Mouse (Mus musculus): ENCODE data around the gene Rln3.

Rln3 gene

DNA sequence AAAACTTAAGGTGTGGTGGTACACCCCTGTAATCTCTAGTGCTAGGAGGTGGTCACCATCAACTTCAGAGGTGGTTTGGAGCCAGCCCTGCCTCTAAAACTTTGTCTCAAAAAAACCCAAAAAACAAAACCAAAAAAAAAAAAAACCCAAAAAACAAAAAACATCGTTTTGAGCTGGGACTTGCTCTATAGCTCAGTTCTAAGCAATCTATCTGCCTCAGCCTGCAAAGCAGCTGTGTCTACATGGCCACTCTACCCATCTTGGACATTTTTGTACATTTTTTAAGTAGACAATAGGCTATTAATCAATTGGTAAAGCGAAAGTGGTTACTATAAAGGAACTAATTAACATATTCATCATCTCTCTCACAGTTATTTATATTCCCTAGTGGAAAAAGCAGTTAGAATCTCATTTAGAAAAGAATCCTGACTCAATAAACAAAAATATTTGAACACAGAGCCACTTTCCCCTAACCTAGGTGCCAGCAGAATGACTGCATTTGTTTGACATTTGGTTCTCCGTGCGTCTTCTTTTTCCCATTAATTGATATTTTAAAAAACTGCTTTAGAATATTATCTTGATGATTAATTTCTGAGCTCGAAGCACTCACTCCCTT lies 20.8 kb upstream of the Rln3 start:
- DNase-seq (ENCODE audit: extremely low spot score, low read depth, low spot score) = no peak

DNA sequence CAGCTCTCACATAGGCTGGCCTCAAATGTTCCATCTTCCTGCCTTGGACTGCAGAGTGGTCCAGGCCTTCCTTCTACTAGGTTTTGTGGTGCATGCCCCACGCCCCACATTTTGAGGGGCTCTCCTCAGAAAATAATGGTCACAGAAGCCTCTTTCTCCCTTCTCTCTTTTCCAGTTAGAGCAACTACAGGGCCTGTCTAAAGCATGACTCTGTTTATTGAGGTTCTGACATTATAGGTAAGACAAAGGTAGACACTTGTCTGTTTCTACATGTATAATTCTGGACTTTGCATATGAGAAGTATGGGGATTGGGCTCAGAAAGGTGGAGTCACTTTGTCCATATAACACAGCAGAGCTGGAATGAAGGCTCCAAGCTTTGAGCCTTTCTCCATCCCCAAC lies 20.2 kb upstream of the Rln3 start, which contains the start of gene Gm10643:
Gene Gm10643, minus strand, starts transcription at position 101 of the 400 bp plus-strand sequence.
- no peak for DNase-seq (ENCODE audit: extremely low spot score, low read depth, low spot score)

DNA sequence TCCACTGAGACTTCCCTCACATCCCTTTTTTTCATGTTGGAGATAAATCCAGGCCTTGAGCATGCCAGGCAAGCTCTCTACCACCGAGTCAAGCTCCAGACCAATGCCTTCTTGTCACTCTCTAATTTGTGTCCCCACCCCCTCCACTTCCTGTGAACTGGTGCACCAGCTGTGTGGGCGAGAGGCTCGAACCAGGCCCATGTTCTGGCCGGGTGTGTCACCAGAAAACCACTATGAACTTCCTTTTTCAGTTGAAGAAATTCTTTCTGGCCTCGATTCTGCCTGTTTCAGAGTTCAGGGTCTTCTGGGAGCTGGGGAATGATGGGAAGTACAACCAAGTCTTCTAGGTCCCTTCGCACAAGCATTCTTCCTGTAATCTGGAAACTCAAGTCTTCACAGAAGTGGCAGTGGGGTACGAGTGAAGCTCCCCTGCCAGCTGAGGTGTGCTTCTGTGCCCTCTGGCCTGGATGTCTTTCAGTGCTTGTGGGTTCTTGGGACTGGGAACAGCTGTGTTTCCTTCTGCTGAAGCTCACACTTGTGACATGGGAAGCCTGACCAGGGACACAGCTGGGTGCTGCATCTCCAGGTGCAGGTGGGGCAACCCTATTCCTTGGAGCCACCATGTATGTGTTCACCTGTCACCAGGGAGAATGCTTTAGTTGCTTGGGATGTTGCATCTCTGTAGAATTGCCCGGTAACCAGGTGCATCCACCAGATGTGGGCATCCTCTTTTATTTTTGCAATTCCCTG lies 19.2 kb upstream of the Rln3 start:
- DNase-seq (ENCODE audit: extremely low spot score, low read depth, low spot score) = no peak

DNA sequence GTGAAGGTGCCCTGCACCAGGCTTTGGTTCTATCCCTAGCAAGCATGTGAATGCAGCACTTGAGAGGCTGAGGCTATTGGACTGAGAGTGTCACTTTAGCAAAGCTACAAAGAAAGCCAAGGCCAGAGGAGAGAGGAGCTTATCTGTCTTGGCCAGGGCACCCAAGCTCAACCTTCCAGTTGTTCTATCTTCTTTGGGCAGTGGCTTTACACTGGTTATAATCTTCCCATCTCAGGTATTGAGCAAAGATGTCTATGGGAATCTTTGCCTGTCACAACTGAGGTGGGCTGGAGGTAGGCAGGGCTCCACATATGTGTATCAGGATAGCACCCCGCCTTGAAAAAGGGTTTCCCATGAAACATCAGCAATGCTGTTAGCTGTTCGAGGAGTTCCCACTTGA lies 15.4 kb upstream of the Rln3 start:
- DNase-seq (ENCODE audit: extremely low spot score, low read depth, low spot score) = no peak

DNA sequence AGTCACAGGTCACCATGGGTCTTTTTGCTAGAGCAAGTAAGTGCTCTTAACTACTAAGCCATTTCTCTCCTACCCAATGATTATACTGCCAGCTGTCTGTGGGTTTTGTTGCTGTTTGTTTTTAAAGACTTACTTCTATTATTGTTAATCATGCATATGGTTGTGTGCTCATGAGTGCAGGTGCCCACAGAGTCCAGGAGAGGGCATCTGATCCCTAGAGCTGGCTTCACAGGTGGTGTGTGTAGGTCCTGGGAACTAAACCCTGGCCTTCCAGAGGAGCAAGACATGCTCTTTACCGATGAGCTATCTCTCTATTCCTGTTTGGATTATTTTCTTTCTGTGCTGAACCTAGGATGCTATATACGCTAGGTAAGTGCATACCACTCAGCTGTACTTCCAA lies 14.4 kb upstream of the Rln3 start:
- no peak for DNase-seq (ENCODE audit: extremely low spot score, low read depth, low spot score)

DNA sequence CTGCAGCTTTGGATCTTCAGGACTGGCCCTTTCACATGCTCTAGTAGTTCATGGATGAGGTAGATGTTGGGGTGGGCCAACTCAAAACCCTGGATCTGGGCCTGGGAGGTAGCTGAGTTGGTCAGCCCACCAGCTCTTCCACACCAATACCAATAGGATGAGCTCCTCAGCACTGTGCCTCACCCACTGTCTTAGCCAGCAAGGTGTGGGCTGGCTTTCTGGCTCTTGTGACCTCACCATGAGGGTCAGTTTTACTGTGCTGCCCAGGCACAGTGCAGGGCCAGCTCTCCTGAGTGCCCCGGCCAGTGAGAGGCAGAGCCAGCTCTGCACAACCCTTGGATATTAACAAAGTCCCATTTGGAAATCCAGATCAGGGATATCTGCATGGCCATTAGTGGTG lies 13.0 kb upstream of the Rln3 start:
- DNase-seq (ENCODE audit: extremely low spot score, low read depth, low spot score) = no peak

DNA sequence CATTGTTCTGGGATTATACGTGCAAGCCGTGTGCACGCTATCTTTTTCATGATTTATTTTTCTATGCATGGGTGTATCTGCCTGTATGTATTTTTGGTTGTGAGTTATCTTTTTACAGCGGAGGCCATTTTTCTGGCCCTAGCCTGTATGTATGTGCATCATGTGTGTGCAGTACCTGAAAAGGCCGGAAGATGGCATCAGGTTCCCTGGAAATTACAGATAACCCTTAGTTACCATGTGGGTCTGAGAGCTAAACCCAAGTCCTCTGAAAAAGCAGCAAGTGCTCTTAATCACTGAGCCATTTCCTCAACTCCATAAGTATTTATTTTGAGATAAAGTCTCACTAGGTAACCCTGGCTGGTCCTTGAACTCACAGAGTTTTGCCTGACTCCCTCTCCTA lies 8.4 kb upstream of the Rln3 start:
- no peak for DNase-seq (ENCODE audit: extremely low spot score, low read depth, low spot score)

DNA sequence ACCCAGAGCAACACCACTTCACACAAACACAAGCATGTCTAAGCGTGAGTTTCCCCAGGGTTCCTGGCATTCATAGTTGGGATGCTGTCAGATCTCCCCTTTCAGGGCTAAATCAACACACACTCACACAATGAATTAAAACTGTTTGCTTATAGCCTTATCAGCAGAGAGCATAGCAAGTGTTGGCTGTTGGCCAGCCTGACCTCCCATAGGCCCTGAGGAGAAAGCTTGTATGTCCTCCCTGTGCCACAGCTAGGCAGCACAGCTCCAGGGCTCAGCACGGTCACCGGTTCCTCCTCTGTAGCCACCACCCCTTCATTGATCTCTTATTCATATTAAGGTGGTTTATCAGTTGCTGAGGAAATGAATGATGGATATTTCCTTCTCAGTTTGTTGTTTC lies 7.9 kb upstream of the Rln3 start:
- no peak for DNase-seq (ENCODE audit: extremely low spot score, low read depth, low spot score)

DNA sequence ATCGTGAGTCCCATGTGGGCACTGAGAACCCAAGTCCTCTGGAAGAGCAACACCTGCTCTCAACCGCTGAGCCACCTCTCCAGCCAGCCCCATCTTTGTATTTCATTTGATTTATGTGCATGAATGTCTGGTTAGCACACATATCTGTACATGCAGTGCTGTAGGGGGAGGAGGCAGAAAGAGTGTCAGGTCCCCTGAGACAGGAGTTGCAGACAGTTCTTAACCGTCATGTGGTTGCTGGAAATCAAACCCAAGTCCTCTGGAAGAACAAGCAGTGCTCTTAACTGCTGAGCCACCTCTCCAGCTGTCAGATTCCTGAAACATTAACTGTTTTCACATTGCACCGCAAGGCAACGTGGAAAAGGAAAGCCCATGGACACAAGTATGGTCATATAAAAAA lies 3.4 kb upstream of the Rln3 start:
- DNase-seq (ENCODE audit: extremely low spot score, low read depth, low spot score) = no peak

DNA sequence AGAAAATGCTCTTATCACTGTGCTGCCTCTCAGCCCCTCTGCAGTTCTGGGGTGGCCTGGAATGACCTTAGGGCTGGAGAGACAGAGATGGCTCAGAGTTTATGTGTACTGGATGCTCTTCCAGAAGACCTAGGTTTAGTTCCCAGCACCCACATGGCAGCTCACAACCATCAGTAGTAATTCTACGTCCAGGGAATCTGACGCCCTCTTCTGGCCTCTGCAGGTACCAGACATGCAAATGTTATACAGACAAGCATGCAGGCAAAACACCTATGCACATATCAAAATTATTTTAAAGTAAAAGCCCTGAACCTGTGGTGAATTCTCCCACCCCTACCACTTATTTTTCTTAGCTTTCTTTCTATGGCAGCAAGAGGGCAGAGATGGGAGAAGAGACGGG lies 1.7 kb upstream of the Rln3 start:
- DNase-seq (ENCODE audit: extremely low spot score, low read depth, low spot score) = no peak

DNA sequence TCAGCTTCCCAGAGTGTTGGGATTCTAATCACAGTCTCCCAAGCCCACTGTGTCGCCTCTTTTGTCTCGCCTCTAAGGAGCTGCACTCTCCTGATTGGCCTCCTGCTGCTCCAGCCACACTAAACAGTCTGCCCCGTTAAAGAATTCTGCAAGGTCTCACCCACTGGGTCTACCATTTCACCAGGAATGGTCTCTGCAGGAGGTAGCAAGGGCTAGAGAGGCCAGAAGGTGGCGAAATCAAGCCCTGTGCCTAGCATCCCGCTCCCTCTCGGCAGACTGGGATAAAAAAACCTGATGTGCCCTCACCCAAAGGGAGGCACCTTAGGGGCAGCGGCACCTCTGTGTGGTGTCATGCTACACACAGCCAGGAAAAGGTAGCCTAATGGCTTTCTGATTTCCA lies 697 bp downstream of the Rln3 start:
- DNase-seq (ENCODE audit: extremely low spot score, low read depth, low spot score) = no peak

DNA sequence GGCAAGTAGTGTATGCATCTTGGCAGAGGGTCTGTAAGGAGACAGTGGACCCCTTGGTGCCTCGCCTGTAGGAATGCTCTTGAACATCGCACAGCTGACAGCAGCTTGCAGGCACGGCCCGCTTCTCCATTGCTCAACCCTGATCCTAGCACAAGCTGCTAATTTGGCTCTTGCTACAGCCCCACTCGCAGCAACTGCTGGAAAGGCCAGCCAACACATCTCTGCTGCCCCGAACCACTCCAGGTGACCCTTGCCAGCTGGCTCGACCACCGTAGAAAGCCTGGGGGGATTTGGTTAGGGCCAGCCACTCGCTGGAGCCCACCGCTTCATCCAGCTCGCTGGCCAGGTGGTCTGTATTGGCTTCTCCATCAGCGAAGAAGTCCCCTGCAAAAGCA lies 1.9 kb downstream of the Rln3 start:
- no peak for DNase-seq (ENCODE audit: extremely low spot score, low read depth, low spot score)

DNA sequence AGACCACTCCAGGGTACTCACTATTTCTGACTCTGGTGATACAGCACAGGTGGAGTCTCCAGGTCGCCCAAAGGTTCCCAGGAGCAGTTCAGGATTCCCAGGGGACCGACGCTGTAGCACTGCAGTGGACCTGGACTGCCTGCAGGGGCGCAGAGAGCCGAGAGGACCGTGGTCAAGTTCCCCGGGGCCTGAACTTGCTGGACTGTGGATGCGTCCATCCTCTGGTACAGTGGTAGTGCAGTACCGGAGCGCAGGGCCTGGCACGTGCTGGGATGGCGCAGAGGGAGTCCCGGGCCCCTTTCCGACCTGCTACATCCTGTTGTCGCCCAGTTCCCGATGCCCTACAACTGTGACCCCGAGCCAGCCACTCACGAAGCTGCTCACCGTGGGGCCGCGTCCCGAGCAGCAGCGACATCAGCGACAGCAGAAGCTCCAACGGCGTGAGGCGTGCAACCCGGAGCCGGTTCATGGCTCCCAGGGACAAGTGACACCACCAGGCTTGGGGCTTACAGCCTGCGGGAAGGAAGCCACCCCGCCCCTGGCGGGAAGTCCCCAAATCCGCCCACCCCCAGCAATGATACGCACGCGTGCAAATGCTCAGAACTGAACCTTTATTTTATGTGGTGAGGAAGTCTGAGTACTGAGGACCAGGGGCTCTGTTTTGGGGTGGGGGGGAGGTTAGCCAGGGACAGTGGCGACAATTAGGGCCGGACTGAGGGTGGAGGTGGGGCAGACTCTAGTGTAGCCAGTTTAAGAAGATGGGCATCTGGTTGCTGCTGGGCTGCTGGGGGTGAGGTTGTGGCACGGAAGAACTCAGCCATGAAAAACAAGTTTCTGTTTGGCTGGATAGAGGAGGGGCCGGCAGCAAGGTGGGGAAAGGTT lies 2.5 kb downstream of the Rln3 start, which contains the start of gene Il27ra:
Gene Il27ra, minus strand, starts transcription at position 524 of the 882 bp plus-strand sequence.
- no peak for DNase-seq (ENCODE audit: extremely low spot score, low read depth, low spot score)

DNA sequence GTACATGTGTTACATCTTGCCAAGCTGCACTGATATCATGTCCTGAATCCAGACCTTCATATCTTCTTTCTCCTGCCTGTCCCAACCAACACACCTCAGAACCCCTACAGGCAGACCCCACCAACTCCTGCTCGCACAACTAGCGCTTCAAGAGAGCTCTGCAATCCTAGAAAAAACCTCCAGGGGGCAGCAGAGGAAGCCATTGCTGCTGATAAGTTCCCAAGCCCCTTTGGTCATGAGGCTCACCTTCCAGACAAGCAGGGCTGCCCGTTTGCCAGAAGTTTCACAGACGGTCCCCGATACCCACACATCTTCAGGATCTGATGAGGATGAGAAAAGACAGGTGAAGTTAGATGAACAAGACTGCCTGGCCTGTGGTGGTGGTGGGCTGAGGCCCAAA lies 5.8 kb downstream of the Rln3 start:
- peak; percentile 66 for DNase-seq (ENCODE audit: extremely low spot score, low read depth, low spot score)

DNA sequence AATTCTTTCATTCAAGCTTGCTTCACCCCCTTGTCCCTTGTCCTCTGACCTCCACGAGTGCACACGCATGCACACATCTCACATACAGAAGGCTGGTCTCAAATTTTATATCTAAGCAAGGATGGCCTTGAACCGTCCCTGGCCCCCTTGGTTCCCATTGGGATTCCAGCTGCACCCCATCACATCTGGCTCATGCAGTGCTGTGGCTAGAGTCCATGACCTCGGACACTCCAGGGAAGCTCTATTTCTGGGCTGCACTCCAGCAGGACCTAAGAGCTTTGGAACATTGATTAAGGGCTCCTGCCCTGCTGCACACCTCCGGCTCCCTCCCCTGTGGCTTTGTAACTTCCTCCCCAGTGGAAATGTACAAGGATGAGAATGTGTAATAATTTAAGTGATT lies 6.8 kb downstream of the Rln3 start:
- no peak for DNase-seq (ENCODE audit: extremely low spot score, low read depth, low spot score)

DNA sequence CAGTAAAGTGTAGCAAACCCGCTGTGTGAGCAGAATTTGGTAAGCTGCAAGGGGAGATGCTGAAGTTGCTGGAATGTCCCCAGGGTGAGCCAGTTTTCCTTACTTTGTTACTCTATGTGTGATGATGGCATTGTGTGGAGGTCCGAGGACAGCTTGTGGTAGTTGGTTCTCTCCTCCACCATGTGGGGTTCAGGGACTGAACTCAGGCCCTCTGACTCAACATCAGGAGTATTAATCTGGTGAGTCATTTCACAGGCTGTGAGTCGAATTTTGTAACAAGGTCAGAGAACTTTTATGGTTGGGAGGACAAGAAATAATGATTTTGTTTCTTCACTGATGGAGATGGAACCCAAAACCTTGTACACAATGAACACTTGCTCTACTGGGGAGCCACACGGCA lies 12.0 kb downstream of the Rln3 start:
- DNase-seq (ENCODE audit: extremely low spot score, low read depth, low spot score) = no peak

DNA sequence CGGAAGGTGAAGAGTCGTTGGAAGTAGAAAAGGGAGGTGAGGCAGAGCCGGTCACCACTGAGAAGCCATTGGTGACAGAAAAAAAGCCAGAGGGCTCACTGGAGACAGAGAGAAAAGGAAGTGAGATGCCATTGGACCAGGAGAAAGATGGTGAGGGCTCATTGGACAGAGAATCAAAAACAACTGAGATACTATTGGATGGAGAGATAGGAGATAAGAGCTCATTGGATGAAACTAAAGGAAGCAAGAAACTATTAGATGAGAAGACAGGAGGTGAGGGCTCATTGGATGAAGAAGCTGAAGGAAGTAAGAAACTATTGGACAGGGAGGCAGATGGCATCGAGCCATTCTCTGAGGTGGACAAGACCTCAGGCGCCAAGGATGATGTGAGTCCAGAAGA lies 15.5 kb downstream of the Rln3 start:
- no peak for DNase-seq (ENCODE audit: extremely low spot score, low read depth, low spot score)

DNA sequence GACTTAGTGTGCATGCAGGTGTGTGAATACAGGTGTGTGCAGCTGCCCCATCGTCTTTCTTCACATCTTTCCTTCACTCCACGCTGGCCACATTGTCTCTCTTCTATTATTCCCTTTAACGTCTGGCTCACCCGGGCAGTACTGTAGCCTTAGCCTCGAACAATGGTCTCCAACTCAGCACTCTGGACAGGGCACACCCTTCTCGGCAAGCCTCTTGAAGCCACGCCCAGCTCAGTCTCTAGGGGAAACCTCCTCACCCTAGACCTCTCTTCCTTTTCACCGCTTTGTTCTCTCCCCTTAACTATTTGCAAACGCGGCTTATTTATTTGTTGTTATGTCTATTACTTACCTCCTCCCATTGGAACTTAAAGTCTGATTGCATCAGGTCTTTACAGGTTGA lies 17.4 kb downstream of the Rln3 start:
- DNase-seq (ENCODE audit: extremely low spot score, low read depth, low spot score) = no peak

DNA sequence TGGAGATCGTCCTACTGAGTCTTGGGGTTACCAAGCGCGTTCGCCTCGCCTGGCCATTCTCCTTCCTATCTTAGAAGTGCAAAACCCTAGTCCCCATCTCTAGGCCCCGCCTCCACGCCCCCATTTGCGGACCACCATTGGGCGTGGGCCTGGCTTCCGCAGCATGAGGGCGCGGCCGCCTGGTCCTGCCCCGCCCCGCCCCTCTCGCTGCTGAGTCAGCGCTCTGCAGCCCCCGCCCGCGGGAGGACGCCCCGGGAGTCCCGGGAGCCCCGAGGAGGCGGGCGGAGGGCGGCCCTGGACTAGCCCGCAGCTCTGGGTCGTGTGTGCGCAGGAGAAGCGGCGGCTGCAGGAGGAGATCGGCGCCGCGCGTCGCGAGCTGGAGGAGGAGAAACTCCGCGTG lies 18.9 kb downstream of the Rln3 start:
- no peak for DNase-seq (ENCODE audit: extremely low spot score, low read depth, low spot score)

DNA sequence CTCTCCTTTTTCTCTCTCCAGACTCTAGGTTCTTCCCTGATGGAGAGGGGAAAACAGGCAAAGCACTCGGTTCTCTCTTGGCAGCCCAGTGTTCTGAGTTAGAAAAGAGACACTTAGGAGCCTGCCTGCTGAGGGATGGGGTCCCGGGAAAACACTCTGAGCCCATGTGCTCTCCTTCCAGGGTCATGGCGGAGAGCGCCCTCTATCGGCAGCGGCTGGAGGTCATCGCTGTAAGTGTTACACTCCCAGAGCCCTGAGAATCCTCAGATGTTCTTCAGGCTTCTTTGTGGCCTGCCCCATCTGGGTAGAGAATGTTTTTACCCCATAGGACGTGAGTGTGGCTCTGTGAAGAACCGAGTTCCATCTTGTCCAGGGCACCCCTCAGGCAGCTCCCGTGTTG lies 20.6 kb downstream of the Rln3 start:
- DNase-seq (ENCODE audit: extremely low spot score, low read depth, low spot score) = no peak

DNA sequence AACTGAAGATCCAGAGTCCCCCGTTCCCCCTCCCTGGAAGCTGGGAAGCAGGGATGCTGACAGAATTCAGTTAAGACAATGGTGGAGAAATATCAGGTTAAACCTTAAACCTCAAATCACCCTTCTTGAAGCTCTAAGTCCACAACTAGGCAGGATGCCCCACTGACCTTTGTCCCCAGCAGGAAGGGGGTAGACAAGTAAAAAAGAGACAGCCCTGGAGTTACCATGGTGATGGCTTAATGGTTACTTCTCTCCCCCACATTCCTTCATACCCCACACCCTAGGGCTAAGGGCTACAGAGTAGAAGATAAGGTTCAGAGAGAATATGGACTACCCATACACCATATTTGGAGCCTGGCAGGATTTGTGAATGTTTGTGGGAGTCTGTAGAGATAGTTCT lies 21.2 kb downstream of the Rln3 start:
- no peak for DNase-seq (ENCODE audit: extremely low spot score, low read depth, low spot score)

DNA sequence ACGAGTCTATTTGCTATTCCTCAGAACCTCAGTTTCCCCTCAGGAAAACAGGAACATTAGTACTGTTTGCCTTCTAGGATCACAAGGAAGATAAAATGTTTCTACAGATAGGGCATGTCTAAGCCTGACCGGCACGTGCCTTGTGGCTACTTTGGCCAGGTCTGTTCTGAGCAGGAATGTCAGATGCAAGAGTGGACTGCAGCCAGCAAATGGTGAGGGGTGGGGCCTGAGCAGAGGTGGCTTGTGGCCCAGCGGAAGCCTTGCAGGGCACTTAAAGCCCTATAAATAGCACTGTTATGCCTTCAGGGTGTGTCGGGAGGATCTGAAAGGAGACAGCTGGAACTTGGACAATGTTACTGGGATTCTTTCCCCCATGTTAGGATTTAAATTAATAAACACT lies 21.7 kb downstream of the Rln3 start:
- no peak for DNase-seq (ENCODE audit: extremely low spot score, low read depth, low spot score)

Data from hindlimb bud, embryonic 11.5 days (tissue).